Mouse (Mus musculus): ENCODE data around the gene Hbp1.
A peak's percentile ranks its signal among the peaks of the same experiment; 100 is the strongest.

The Hbp1 gene

GRCm38 (mm10) chr12:31907436-31907835 is 42.9 kb downstream of the Hbp1 start:
- DNase-seq (ENCODE audit: low read depth, low spot score): no peak

DNA sequence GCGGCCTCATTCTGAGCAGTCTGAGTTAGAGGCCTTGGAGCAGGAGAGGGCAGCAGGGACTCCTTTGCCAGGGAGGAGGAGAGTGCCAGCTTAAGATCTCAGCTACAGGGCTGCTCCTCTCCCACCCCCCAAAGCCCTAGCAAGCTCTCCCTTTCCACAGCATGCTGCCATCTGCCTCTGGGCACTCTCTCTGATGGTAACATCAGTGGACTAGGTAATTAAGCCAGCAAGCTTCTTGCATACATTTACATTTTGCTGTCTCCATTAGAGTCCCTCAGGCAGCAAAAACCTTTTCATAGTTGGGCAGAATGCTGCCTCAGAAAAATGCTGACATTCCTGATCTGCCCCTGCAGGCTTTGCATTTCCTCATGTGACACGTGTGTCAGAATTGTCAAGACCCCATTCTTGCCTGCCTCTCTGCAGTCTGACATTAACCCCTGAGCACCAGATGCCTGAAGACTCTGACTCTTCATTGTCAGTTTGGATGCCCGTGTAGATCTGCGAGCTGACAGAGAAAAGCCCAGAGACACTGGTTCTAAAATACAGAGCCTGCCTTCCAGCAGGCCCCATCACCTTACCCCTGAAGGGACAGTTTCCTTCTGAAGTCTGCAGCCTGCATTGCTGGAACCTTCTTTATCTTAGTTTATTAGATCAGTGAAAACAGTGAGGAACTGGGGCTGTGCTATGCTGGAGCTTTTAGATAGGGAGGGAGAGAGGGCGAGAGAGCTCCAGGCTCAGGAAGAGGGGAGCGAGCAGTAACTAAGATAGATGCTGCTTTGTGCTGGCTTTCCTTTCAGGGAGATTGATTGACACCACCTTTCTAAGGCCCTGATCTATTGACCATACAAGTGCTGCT is 44.4 kb downstream of the Hbp1 start:
- no peak for DNase-seq (ENCODE audit: low read depth, low spot score)

GRCm38 (mm10) chr12:31900391-31900914 is 49.9 kb downstream of the Hbp1 start:
- DNase-seq (ENCODE audit: low read depth, low spot score): no peak

- DNase-seq (ENCODE audit: low read depth, low spot score): no peak
Observed at GRCm38 (mm10) chr12:31897456-31897855, 52.9 kb downstream of the Hbp1 start.

DNA sequence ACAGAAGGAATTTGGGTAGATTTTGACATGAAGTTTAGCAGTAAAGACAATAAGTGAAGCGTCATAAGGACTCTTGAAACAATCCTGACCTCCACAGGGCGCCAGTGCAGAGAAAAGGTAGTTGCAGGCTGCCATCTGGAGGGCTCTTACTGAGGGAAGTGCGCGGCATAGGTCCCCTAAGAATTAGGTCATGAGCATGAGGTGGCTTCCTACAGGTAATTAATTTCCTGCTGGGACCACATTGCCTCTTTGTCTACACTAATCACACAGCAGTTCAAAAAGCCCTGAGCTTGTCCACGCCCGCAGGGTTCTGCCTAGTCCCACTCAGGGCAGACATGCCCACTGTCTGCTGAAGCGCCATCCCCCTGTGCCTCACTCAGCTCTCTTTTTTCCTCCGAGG is 53.3 kb downstream of the Hbp1 start:
- DNase-seq (ENCODE audit: low read depth, low spot score): peak; percentile 42

- no peak for DNase-seq (ENCODE audit: low read depth, low spot score)
Observed at GRCm38 (mm10) chr12:31896295-31896694, 54.0 kb downstream of the Hbp1 start.

GRCm38 (mm10) chr12:31895888-31896287 is 54.4 kb downstream of the Hbp1 start:
- DNase-seq (ENCODE audit: low read depth, low spot score): no peak

GRCm38 (mm10) chr12:31895095-31895734 is 55.1 kb downstream of the Hbp1 start:
- DNase-seq (ENCODE audit: low read depth, low spot score): no peak

- DNase-seq (ENCODE audit: low read depth, low spot score): no peak
Observed at GRCm38 (mm10) chr12:31892771-31893170, 57.6 kb downstream of the Hbp1 start.

- DNase-seq (ENCODE audit: low read depth, low spot score): no peak
Observed at GRCm38 (mm10) chr12:31892079-31892478, 58.3 kb downstream of the Hbp1 start.

GRCm38 (mm10) chr12:31890685-31891084 is 59.6 kb downstream of the Hbp1 start:
- no peak for DNase-seq (ENCODE audit: low read depth, low spot score)

DNA sequence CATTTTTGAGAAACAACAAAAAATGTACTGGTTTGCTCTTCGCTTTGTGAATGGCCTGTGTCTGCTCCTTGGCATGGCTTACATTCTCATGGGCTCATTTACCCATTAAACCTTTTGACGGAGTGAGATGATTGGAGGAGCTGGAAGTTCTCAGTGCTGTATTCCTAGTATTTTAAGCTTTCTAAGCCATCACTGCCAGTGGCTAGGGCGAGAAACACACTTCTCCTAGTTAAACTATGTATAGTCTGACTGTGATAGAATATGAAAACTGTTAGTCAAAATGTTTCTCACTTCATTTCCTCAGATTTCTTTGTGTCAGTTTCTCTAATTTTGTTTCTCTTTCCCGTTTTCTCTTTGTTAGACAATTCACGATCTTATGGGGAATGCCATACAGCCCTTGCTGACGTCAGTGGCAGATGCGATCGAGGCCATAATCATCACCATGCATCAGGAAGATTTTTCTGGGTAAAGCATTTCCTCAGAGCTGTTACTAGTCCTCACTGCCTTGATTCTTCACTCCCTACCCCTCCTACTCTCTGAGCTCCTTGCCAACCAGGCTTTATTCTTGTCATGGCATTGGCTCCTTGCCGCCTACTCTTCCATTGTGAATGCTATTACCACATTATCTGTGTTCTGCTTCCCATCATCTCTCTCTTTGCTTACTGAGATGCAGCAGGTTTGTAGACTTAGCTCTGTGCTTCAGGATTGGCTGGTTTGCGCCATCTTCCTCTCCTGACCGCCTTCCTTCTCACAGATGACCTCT is 64.3 kb downstream of the Hbp1 start:
- no peak for DNase-seq (ENCODE audit: low read depth, low spot score)

DNA sequence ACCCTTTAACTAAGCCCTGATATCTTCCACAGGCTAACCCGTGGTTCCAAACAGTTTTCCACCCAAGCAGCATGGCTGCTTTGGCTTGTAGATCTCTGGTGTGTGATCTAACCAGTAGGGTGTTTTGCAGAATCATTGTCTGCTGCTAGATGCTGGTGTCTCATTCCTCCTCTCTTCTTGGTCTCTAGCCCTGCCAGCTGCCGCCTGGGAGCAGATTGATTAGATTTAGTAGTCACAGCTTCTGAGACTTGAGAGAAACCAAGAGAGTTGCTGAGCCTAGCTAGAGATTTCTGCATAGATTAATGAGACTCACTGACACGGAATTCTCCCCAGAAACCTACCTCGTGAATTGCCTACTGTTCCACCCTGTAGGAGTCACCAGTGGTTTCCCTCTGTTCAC is 65.3 kb downstream of the Hbp1 start:
- DNase-seq (ENCODE audit: low read depth, low spot score): no peak

DNA sequence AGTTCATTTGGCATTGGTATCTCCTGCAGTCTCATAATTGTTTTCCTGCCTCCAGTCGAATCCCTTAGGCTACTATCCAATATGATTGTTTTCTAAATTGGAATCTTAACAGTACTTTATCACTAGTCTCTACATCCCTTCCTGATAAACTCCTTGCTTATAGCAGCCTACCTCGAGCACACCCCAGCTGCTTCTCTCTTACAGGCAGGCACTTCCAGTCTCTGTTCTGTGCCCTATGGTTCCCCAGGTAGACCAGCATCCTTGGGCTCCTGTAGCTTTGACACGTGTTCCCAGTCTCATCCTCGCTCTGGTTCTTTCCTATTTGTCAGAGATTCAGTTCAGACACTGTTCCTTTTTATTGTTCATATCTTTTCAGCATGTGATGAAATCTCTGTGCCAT is 66.0 kb downstream of the Hbp1 start:
- DNase-seq (ENCODE audit: low read depth, low spot score): no peak

- no peak for DNase-seq (ENCODE audit: low read depth, low spot score)
Observed at GRCm38 (mm10) chr12:31882736-31883135, 67.6 kb downstream of the Hbp1 start.

DNA sequence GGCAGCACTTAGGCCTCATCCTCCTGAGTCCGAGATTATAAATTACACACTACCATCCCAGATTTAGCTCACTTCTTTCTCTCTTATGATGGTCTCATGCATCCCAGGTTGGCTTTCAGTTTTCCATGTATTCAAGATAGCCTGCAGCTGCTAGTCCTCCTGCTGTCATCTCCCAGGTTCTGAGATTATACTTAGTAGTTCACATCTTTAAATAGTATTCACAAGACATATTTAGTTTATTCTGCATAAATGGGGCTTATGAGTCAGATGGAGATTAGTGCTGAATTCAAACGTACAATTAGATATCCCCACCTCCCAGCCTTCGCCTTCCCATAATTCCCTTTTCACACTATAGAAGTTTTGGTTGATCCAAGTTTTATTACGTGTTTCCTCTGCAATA is 73.6 kb downstream of the Hbp1 start:
- DNase-seq (ENCODE audit: low read depth, low spot score): no peak

Data from retina, adult 2 months (tissue).